Mouse (Mus musculus) lung, embryonic 16.5 days (tissue): Measurements from ENCODE around the gene Hist2h3c2. TPM values are rescaled to one million over a fixed set of nuclear protein-coding genes. Genes with fewer than 3 reads are reported as not detected.
"Not testable (repeated sequence)": the region's sequence is repeated elsewhere in the genome, so short reads cannot be mapped to it uniquely, and the experiment has no call there.

Source experiments
- ATAC-seq: fragments of 200-750 bp; cut with Nextera tagmentation; 2 replicates; pipeline ENCODE4 v1.8.0; 2017; ENCODE audit warnings: low read depth, mild to moderate bottlenecking, moderate library complexity
- H3K27ac ChIP-seq: fragments of 300-500 bp; sonication (generic); 2 replicates; pipeline ENCODE4 v1.5.1; 2014; ENCODE audit warnings: mild to moderate bottlenecking, control low read depth, low read length
- H3K27me3 ChIP-seq: fragments of 300-500 bp; sonication (generic); 2 replicates; pipeline ENCODE4 v1.6.1; 2014; ENCODE audit warnings: low read depth, low read length, mixed read lengths; ENCODE audit not compliant: control insufficient read depth, insufficient read depth
- H3K36me3 ChIP-seq: fragments of 300-500 bp; sonication (generic); 2 replicates; pipeline ENCODE4 v1.6.1; 2014; ENCODE audit warnings: low read length; ENCODE audit not compliant: control insufficient read depth, insufficient read depth
- H3K4me1 ChIP-seq: fragments of 300-500 bp; sonication (generic); replicated peaks from 2 replicates; pipeline ENCODE4 v1.6.1; 2014; ENCODE audit warnings: low read length, mixed read lengths; ENCODE audit not compliant: control insufficient read depth, insufficient read depth
- H3K4me2 ChIP-seq: fragments of 300-500 bp; sonication (generic); 2 replicates; pipeline ENCODE4 v1.6.1; 2014; ENCODE audit warnings: low read depth, low read length, control low read depth
- H3K4me3 ChIP-seq: fragments of 300-500 bp; sonication (generic); 2 replicates; pipeline ENCODE4 v1.5.1; 2014; ENCODE audit warnings: mild to moderate bottlenecking, low read length, control low read depth
- H3K9ac ChIP-seq: fragments of 300-500 bp; sonication (generic); 2 replicates; pipeline ENCODE4 v1.6.1; 2014; ENCODE audit warnings: low read length, control low read depth
- H3K9me3 ChIP-seq: fragments of 300-500 bp; sonication (generic); 2 replicates; pipeline ENCODE4 v1.6.1; 2016; ENCODE audit warnings: low read length; ENCODE audit not compliant: control insufficient read depth
- WGBS: fragments of 180-500 bp; shearing (Covaris S2); extraction: QIAGEN DNeasy Blood & Tissue Kit; methylation state at CpG from one replicate; pipeline ENCODE4 v1.1.7; 2014; 5-methylcytosine and 5-hydroxymethylcytosine counted together
- polyA plus RNA-seq: library from polyadenylated mRNA; unstranded; fragments of >200 nt; fragmentation: Nextera tagmentation; extraction: Ambion mirVana; gene quantifications from 2 replicates; pipeline ENCODE4 v1.2.1, GENCODE M21; 2015

Hist2h3c2 gene
- polyA plus RNA-seq, 1 experiment from 2014 or later: 3.6 TPM

GRCm38 (mm10) chr3:96209242-96209641 is 29.7 kb downstream of the Hist2h3c2 start:
- H3K4me3 ChIP-seq: no peak overlapping the region
- no peaks in the 10 kb centered on the region for H3K27me3 ChIP-seq
- H3K4me1 ChIP-seq: no peaks in the 10 kb centered on the region
- H3K36me3 ChIP-seq: no peaks in the 10 kb centered on the region
- H3K9me3 ChIP-seq: no peaks in the 10 kb centered on the region
- no peak for ATAC-seq
- H3K4me2 ChIP-seq: no peak overlapping the region
- no peak overlapping the region for H3K27ac ChIP-seq
- WGBS: 20% methylated on average over 15 of the region's 15 CpGs
- no peak overlapping the region for H3K9ac ChIP-seq

- 73% methylated on average over 3 of the region's 3 CpGs for WGBS
Observed at GRCm38 (mm10) chr3:96207819-96208218, 31.1 kb downstream of the Hist2h3c2 start.

GRCm38 (mm10) chr3:96199731-96200130 is 39.2 kb downstream of the Hist2h3c2 start:
- H3K27me3 ChIP-seq: no peaks in the 10 kb centered on the region
- ATAC-seq: no peak
- H3K9ac ChIP-seq: no peak overlapping the region
- H3K27ac ChIP-seq: no peak overlapping the region
- H3K4me3 ChIP-seq: no peak overlapping the region
- H3K4me1 ChIP-seq: peaks cover 13% of the 10 kb centered on the region; the same call in 1 of the 2 replicates
- H3K36me3 ChIP-seq: no peaks in the 10 kb centered on the region
- no peak overlapping the region for H3K4me2 ChIP-seq
- H3K9me3 ChIP-seq: no peaks in the 10 kb centered on the region
- WGBS: 30% methylated on average over 2 of the region's 2 CpGs

More at GRCm38 (mm10) chr3:96207819-96208218, 31.1 kb downstream of the Hist2h3c2 start:
- no peaks in the 10 kb centered on the region for H3K36me3 ChIP-seq
- no peak overlapping the region for H3K4me3 ChIP-seq
- H3K9me3 ChIP-seq: no peaks in the 10 kb centered on the region
- H3K9ac ChIP-seq: no peak overlapping the region
- H3K27ac ChIP-seq: no peak overlapping the region
- H3K4me1 ChIP-seq: no peaks in the 10 kb centered on the region
- no peak for ATAC-seq
- no peak overlapping the region for H3K4me2 ChIP-seq
- H3K27me3 ChIP-seq: no peaks in the 10 kb centered on the region

GRCm38 (mm10) chr3:96198601-96199251 is 40.2 kb downstream of the Hist2h3c2 start:
- not testable (repeated sequence) for H3K4me3 ChIP-seq, H3K36me3 ChIP-seq, H3K27ac ChIP-seq, ATAC-seq, H3K9ac ChIP-seq, H3K27me3 ChIP-seq, H3K9me3 ChIP-seq
- Histone ChIP-seq H3K4me1 (peaks cover 13% of the 10 kb centered on the region; the same call in 1 of the 2 replicates), H3K4me2 (peak overlapping the region; percentile 97; the same call in 1 of the 2 replicates)
- 23% methylated on average over 6 of the region's 8 CpGs for WGBS

GRCm38 (mm10) chr3:96198181-96198580 is 40.7 kb downstream of the Hist2h3c2 start:
- Histone ChIP-seq H3K4me1 (peaks cover 13% of the 10 kb centered on the region; the same call in 1 of the 2 replicates), H3K4me2 (peak overlapping the region; percentile 97), H3K27ac (peak overlapping the region; percentile 50), H3K4me3 (peak overlapping the region; percentile 86), H3K9ac (peak overlapping the region; percentile 60), H3K36me3 (no peaks in the 10 kb centered on the region), H3K27me3 (no peaks in the 10 kb centered on the region), H3K9me3 (no peaks in the 10 kb centered on the region)
- ATAC-seq: peak; percentile 27; the same call in 1 of the 2 replicates
- WGBS: 7% methylated on average over 6 of the region's 6 CpGs

- Histone ChIP-seq H3K36me3 (no peaks in the 10 kb centered on the region), H3K9me3 (no peaks in the 10 kb centered on the region), H3K4me1 (peaks cover 13% of the 10 kb centered on the region; the same call in 1 of the 2 replicates), H3K4me3 (peak overlapping the region; percentile 86), H3K27ac (peak overlapping the region; percentile 96), H3K9ac (peak overlapping the region; percentile 91), H3K4me2 (peak overlapping the region; percentile 97), H3K27me3 (no peaks in the 10 kb centered on the region)
- peak; percentile 95 for ATAC-seq
- WGBS: under 1% methylated on average over 50 of the region's 50 CpGs
Observed at GRCm38 (mm10) chr3:96197129-96197749, 41.7 kb downstream of the Hist2h3c2 start.

GRCm38 (mm10) chr3:96196437-96197128 is 42.3 kb downstream of the Hist2h3c2 start:
- Histone ChIP-seq H3K4me2 (peak overlapping the region; percentile 97), H3K27ac (peak overlapping the region; percentile 96)
- WGBS: 21% methylated on average over 27 of the region's 27 CpGs

GRCm38 (mm10) chr3:96195616-96196313 is 43.2 kb downstream of the Hist2h3c2 start:
- no peak for ATAC-seq
- WGBS: 86% methylated on average over 11 of the region's 11 CpGs
- H3K4me3 ChIP-seq: no peak overlapping the region
- H3K4me2 ChIP-seq: no peak overlapping the region
- H3K9me3 ChIP-seq: no peaks in the 10 kb centered on the region
- H3K27ac ChIP-seq: no peak overlapping the region
- H3K36me3 ChIP-seq: no peaks in the 10 kb centered on the region
- H3K4me1 ChIP-seq: peaks cover 13% of the 10 kb centered on the region; the same call in 1 of the 2 replicates
- H3K9ac ChIP-seq: no peak overlapping the region
- no peaks in the 10 kb centered on the region for H3K27me3 ChIP-seq

More at GRCm38 (mm10) chr3:96196437-96197128, 42.3 kb downstream of the Hist2h3c2 start:
- Histone ChIP-seq H3K9ac (peak overlapping the region; percentile 91), H3K4me1 (peaks cover 13% of the 10 kb centered on the region; the same call in 1 of the 2 replicates), H3K36me3 (no peaks in the 10 kb centered on the region), H3K9me3 (no peaks in the 10 kb centered on the region), H3K27me3 (no peaks in the 10 kb centered on the region), H3K4me3 (peak overlapping the region; percentile 86)
- ATAC-seq: no peak
